Mouse (Mus musculus): ENCODE results near the gene Trak1. TPM values are rescaled to one million over a fixed set of nuclear protein-coding genes. Genes with fewer than 3 reads are reported as not detected.

Trak1 gene
- total RNA-seq (2023) = 100 to 1,000 TPM; 112 to 121 TPM

GRCm38 (mm10) chr9:121297171-121298064 is at the start of gene Trak1:
Gene Trak1 (plus strand): TSS chr9:121297502.

GRCm38 (mm10) chr9:121277118-121278060 is 19.9 kb upstream of the Trak1 start, which contains the start of gene Ulk4:
Gene Ulk4 (minus strand): TSS chr9:121277197.

DNA sequence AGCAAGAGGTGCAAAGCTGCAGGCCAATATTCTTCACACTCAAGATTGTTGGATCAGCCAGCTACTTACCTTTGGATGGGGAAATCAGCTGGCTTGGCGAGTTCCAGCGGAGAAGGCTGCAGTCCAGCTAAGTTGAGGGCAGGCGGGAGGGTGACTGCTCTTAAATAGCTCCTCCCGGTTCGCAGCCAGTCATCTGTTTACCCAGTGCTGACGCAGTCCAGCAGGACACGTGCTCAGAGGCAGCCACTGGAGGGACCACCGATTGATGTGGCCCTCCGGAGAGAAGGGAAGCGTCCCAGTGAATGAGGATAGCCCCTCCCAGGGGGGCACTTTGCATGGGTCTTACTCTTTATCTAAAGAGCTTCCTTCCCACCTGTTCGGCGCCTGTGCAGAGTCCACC is 198.2 kb downstream of the Trak1 start, which contains the start of gene Cck:
TSS of gene Cck (minus strand) at position 166 of the 400 bp plus-strand sequence.

Other genes with a start within 250 kb of the Trak1 start
- gene Ulk4, start 20.3 kb upstream of the Trak1 start, total RNA-seq (2023) = under 1 TPM; 0.33 to 0.73 TPM
- gene Cck, start 198.2 kb downstream of the Trak1 start, total RNA-seq (2023) = not detected